Mouse (Mus musculus): ENCODE measurements around the gene Dlgap3.

DNA sequence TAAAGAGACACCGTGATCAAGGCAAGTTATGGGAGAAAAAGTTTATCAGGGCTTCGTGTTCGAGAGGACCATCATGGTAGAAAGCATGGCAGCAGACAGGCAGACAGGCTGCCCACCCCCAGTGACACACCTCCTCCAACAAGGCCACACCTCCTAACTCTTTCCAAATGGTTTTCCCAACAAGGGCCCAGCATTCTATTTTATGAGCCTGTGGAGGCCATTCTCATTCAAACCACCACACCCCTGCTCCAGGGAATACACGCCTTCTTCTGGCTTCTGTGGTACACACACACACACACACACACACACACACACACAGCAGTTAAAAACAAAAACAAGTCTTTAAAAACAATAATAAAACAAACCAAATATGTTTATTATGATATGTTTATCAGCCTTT lies 11.3 kb upstream of the Dlgap3 start:
- TF ChIP-seq CTCF (IDR thresholded peaks at IDR 0.05; ENCODE audit: control insufficient read depth, insufficient read depth, low read length) (no peak), POLR2A (IDR thresholded peaks at IDR 0.05; ENCODE audit: borderline replicate concordance, control insufficient read depth, low read depth, low read length) (no peak)

Measured in bone marrow, adult 2 months (tissue).